Mouse (Mus musculus) kidney, adult 10 weeks (tissue): ENCODE measurements around the gene Unc13d. TPM values are rescaled to one million over a fixed set of nuclear protein-coding genes. Genes with fewer than 3 reads are reported as not detected.

ENCODE experiments used
- polyA plus RNA-seq: library from polyadenylated mRNA; stranded (reverse); fragments of 350-450 nt; fragmentation: Illumina TruSeq; extraction: RNeasy Lipid Tissue Mini Kit (QIAGEN cat#74804); gene quantifications from one replicate; pipeline ENCODE4 v1.2.3, GENCODE M21; 2014; ENCODE audit warnings: low read depth, low replicate concordance

Unc13d gene
- polyA plus RNA-seq = not detected

GRCm38 (mm10) chr11:116077446-116078204 is at the start of gene Unc13d:
Unc13d (minus strand) TSS chr11:116077961.

GRCm38 (mm10) chr11:116086258-116087193 is 8.8 kb upstream of the Unc13d start, which contains the start of gene Wbp2:
Wbp2 (minus strand) TSS chr11:116086995.

GRCm38 (mm10) chr11:116030088-116030897 is 47.5 kb downstream of the Unc13d start, which contains the start of gene Unk:
Unk (plus strand) TSS chr11:116030322.

GRCm38 (mm10) chr11:116027756-116028155 is 50.0 kb downstream of the Unc13d start, which contains the start of gene H3f3b:
H3f3b (minus strand) TSS chr11:116027962.

GRCm38 (mm10) chr11:116012262-116012947 is 65.4 kb downstream of the Unc13d start, which contains the start of gene Galk1:
Galk1 (minus strand) TSS chr11:116012719.

Other genes with a start within 250 kb of the Unc13d start
- gene Myo15b, start 219.6 kb downstream of the Unc13d start, polyA plus RNA-seq = 3.7 TPM
- 0.85 TPM for gene Smim5, start 178.0 kb downstream of the Unc13d start, polyA plus RNA-seq
- gene Smim6, start 165.9 kb downstream of the Unc13d start, polyA plus RNA-seq = 1.8 TPM
- 6.3 TPM for gene Sap30bp, start 144.7 kb downstream of the Unc13d start, polyA plus RNA-seq
- gene Recql5, start 144.5 kb downstream of the Unc13d start, polyA plus RNA-seq = 2.0 TPM
- gene Itgb4, start 103.3 kb downstream of the Unc13d start, polyA plus RNA-seq = not detected
- not detected for gene Galk1, start 65.2 kb downstream of the Unc13d start, polyA plus RNA-seq
- 617 TPM for gene H3f3b, start 50.0 kb downstream of the Unc13d start, polyA plus RNA-seq
- 1.1 TPM for gene Unk, start 47.6 kb downstream of the Unc13d start, polyA plus RNA-seq
- 27.0 TPM for gene Wbp2, start 9.0 kb upstream of the Unc13d start, polyA plus RNA-seq
- gene Trim47, start 49.2 kb upstream of the Unc13d start, polyA plus RNA-seq = not detected
- gene Trim65, start 53.2 kb upstream of the Unc13d start, polyA plus RNA-seq = 5.3 TPM
- 4.2 TPM for gene Mrpl38, start 60.9 kb upstream of the Unc13d start, polyA plus RNA-seq
- 7.5 TPM for gene Fbf1, start 90.2 kb upstream of the Unc13d start, polyA plus RNA-seq
- 0.93 TPM for gene Ten1, start 120.9 kb upstream of the Unc13d start, polyA plus RNA-seq
- gene Acox1, start 121.1 kb upstream of the Unc13d start, polyA plus RNA-seq = 274 TPM
- gene Evpl, start 160.1 kb upstream of the Unc13d start, polyA plus RNA-seq = not detected
- gene Srp68, start 196.3 kb upstream of the Unc13d start, polyA plus RNA-seq = 7.7 TPM
- gene Galr2, start 203.0 kb upstream of the Unc13d start, polyA plus RNA-seq = not detected
- gene Exoc7, start 229.3 kb upstream of the Unc13d start, polyA plus RNA-seq = 7.0 TPM